Mouse (Mus musculus) liver, embryonic 14.5 days (tissue): ENCODE data around the gene Lta.

Experiments used
- CTCF ChIP-seq: IDR thresholded peaks from 2 replicates; pipeline ENCODE4 v1.5.1; 2016; ENCODE audit warnings: antibody characterized with exemption, low read depth, control low read depth
- EP300 ChIP-seq: IDR thresholded peaks from 2 replicates; pipeline ENCODE4 v1.6.1; 2016; ENCODE audit warnings: antibody characterized with exemption, low read depth

GRCm38 (mm10) chr17:35248986-35249385 lies 43.8 kb upstream of the Lta start:
- TF ChIP-seq CTCF = no peak
- no peak for TF ChIP-seq EP300
